Mouse (Mus musculus) limb, embryonic 12.5 days (tissue): ENCODE results near the gene Gm20696. TPM values are rescaled to one million over a fixed set of nuclear protein-coding genes. Genes with fewer than 3 reads are reported as not detected.

Experiments used
- ATAC-seq: fragments of 200-750 bp; cut with Nextera tagmentation; 2 replicates; pipeline ENCODE4 v1.8.0; 2017; ENCODE audit warnings: low read depth, moderate TSS enrichment; ENCODE audit not compliant: insufficient number of reproducible peaks, insufficient read depth, low FRiP score, low TSS enrichment
- H3K27ac ChIP-seq: fragments of 300-500 bp; sonication (generic); 2 replicates; pipeline ENCODE4 v1.5.1; 2016; ENCODE audit warnings: mild to moderate bottlenecking, moderate library complexity
- H3K27me3 ChIP-seq: fragments of 300-500 bp; sonication (generic); 2 replicates; pipeline ENCODE4 v1.6.1; 2016; ENCODE audit warnings: mild to moderate bottlenecking, moderate library complexity
- H3K36me3 ChIP-seq: fragments of 300-500 bp; sonication (generic); 2 replicates; pipeline ENCODE4 v1.6.1; 2016; ENCODE audit warnings: mild to moderate bottlenecking, moderate library complexity
- H3K4me1 ChIP-seq: fragments of 300-500 bp; sonication (generic); replicated peaks from 2 replicates; pipeline ENCODE4 v1.6.1; 2016
- H3K4me2 ChIP-seq: fragments of 300-500 bp; sonication (generic); 2 replicates; pipeline ENCODE4 v1.6.1; 2016; ENCODE audit warnings: mild to moderate bottlenecking, moderate library complexity
- H3K4me3 ChIP-seq: fragments of 300-500 bp; sonication (generic); replicated peaks from 2 replicates; pipeline ENCODE4 v1.5.1; 2016; ENCODE audit warnings: mild to moderate bottlenecking
- H3K9ac ChIP-seq: fragments of 300-500 bp; sonication (generic); replicated peaks from 2 replicates; pipeline ENCODE4 v1.6.1; 2016; ENCODE audit warnings: mild to moderate bottlenecking, moderate library complexity
- H3K9me3 ChIP-seq: fragments of 300-500 bp; sonication (generic); 2 replicates; pipeline ENCODE4 v1.6.1; 2016; ENCODE audit warnings: mild to moderate bottlenecking, moderate library complexity
- WGBS: fragments of 180-500 bp; shearing (Covaris S2); methylation state at CpG from one replicate; pipeline ENCODE4 v1.1.7; 2016; 5-methylcytosine and 5-hydroxymethylcytosine counted together
- polyA plus RNA-seq: library from polyadenylated mRNA; unstranded; fragments of >200 nt; fragmentation: Nextera tagmentation; extraction: Ambion mirVana; gene quantifications from 2 replicates; pipeline ENCODE4 v1.2.1, GENCODE M21; 2016

Gm20696 gene
- polyA plus RNA-seq, 1 experiment from 2014 or later = 7.6 TPM

GRCm38 (mm10) chr6:99663232-99663631, 3.4 kb downstream of the Gm20696 start:
- Histone ChIP-seq H3K9me3 (no peaks in the 10 kb centered on the region), H3K4me1 (peaks cover 20% of the 10 kb centered on the region), H3K4me2 (no peak overlapping the region), H3K27ac (no peak overlapping the region), H3K27me3 (0 out of 2 replicates have a peak, but pooled peaks cover 6% of the 10 kb centered on the region), H3K4me3 (no peak overlapping the region), H3K9ac (no peak overlapping the region), H3K36me3 (no peaks in the 10 kb centered on the region)
- ATAC-seq = no peak
- WGBS = 80% methylated on average over 8 of the region's 8 CpGs

DNA sequence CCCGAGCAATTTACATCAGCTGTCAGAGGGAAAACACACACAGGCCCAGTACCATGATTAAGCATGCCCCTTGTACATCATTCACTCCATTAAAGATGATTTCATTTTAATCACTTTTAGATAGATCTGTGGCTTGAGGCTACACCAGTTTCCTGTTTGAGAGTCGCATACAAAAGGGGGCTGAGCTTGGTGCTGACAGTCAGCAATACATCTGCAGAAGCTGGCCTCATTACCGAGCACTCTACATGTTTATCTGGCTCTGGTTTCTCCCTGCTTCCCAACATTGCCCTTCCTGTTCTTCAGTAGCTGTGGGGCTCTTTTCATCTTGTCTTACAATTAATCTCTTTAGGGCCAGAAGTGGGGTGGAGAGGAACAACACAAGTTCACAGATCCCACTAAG, 6.2 kb downstream of the Gm20696 start:
- Histone ChIP-seq H3K4me1 (peaks cover 15% of the 10 kb centered on the region), H3K9me3 (no peaks in the 10 kb centered on the region), H3K36me3 (no peaks in the 10 kb centered on the region), H3K4me2 (no peak overlapping the region), H3K27me3 (0 out of 2 replicates have a peak, but pooled peaks cover 6% of the 10 kb centered on the region), H3K9ac (no peak overlapping the region), H3K4me3 (no peak overlapping the region), H3K27ac (no peak overlapping the region)
- ATAC-seq = no peak
- 28% methylated on average over 3 of the region's 3 CpGs for WGBS

GRCm38 (mm10) chr6:99658586-99658985, 8.0 kb downstream of the Gm20696 start:
- no peaks in the 10 kb centered on the region for H3K27me3 ChIP-seq
- H3K36me3 ChIP-seq = no peaks in the 10 kb centered on the region
- H3K9ac ChIP-seq = no peak overlapping the region
- H3K4me2 ChIP-seq = no peak overlapping the region
- no peak overlapping the region for H3K4me3 ChIP-seq
- 85% methylated on average over 10 of the region's 10 CpGs for WGBS
- no peaks in the 10 kb centered on the region for H3K9me3 ChIP-seq
- H3K27ac ChIP-seq = no peak overlapping the region
- H3K4me1 ChIP-seq = peaks cover 25% of the 10 kb centered on the region
- no peak for ATAC-seq

GRCm38 (mm10) chr6:99656088-99656487, 10.5 kb downstream of the Gm20696 start:
- H3K4me3 ChIP-seq = no peak overlapping the region
- no peak for ATAC-seq
- no peak overlapping the region for H3K4me2 ChIP-seq
- H3K27me3 ChIP-seq = no peaks in the 10 kb centered on the region
- peaks cover 25% of the 10 kb centered on the region for H3K4me1 ChIP-seq
- H3K9ac ChIP-seq = no peak overlapping the region
- no peaks in the 10 kb centered on the region for H3K36me3 ChIP-seq
- 78% methylated on average over 2 of the region's 2 CpGs for WGBS
- H3K27ac ChIP-seq = no peak overlapping the region
- no peaks in the 10 kb centered on the region for H3K9me3 ChIP-seq

GRCm38 (mm10) chr6:99655488-99655887, 11.1 kb downstream of the Gm20696 start:
- WGBS = 47% methylated on average over 7 of the region's 7 CpGs
- no peak for ATAC-seq
- H3K9me3 ChIP-seq = no peaks in the 10 kb centered on the region

GRCm38 (mm10) chr6:99654343-99654742, 12.3 kb downstream of the Gm20696 start:
- Histone ChIP-seq H3K36me3 (peaks cover 3% of the 10 kb centered on the region; the same call in 1 of the 2 replicates), H3K9me3 (no peaks in the 10 kb centered on the region), H3K4me3 (no peak overlapping the region), H3K27me3 (no peaks in the 10 kb centered on the region), H3K9ac (no peak overlapping the region), H3K4me1 (peaks cover 33% of the 10 kb centered on the region), H3K27ac (peak overlapping the region; percentile 1; the same call in 1 of the 2 replicates), H3K4me2 (no peak overlapping the region)
- 0 out of 2 replicates have a peak, but pooled peaks have one; percentile 37 for ATAC-seq
- WGBS = 16% methylated on average over 5 of the region's 5 CpGs

More at GRCm38 (mm10) chr6:99655488-99655887, 11.1 kb downstream of the Gm20696 start:
- peaks cover under 1% of the 10 kb centered on the region; the same call in 1 of the 2 replicates for H3K36me3 ChIP-seq
- no peak overlapping the region for H3K27ac ChIP-seq
- peaks cover 25% of the 10 kb centered on the region for H3K4me1 ChIP-seq
- no peak overlapping the region for H3K4me3 ChIP-seq
- no peak overlapping the region for H3K4me2 ChIP-seq
- no peak overlapping the region for H3K9ac ChIP-seq
- no peaks in the 10 kb centered on the region for H3K27me3 ChIP-seq

- H3K4me2 ChIP-seq = no peak overlapping the region
- peaks cover 41% of the 10 kb centered on the region for H3K4me1 ChIP-seq
- 85% methylated on average over 2 of the region's 2 CpGs for WGBS
- no peak overlapping the region for H3K27ac ChIP-seq
- H3K9me3 ChIP-seq = no peaks in the 10 kb centered on the region
- no peak for ATAC-seq
- no peaks in the 10 kb centered on the region for H3K27me3 ChIP-seq
- peaks cover 3% of the 10 kb centered on the region; the same call in 1 of the 2 replicates for H3K36me3 ChIP-seq
- H3K9ac ChIP-seq = no peak overlapping the region
- no peak overlapping the region for H3K4me3 ChIP-seq
These were observed 14.3 kb downstream of the Gm20696 start for GRCm38 (mm10) chr6:99652341-99652740.

- no peak overlapping the region for H3K4me3 ChIP-seq
- ATAC-seq = no peak
- no peak overlapping the region for H3K4me2 ChIP-seq
- no peak overlapping the region for H3K9ac ChIP-seq
- peaks cover 31% of the 10 kb centered on the region for H3K4me1 ChIP-seq
- WGBS = 30% methylated on average over 2 of the region's 2 CpGs
- H3K9me3 ChIP-seq = 0 out of 2 replicates have a peak, but pooled peaks cover 6% of the 10 kb centered on the region
- peak overlapping the region; percentile 35; the same call in 1 of the 2 replicates for H3K27ac ChIP-seq
- H3K36me3 ChIP-seq = peaks cover 15% of the 10 kb centered on the region
- H3K27me3 ChIP-seq = no peaks in the 10 kb centered on the region
These were observed 17.3 kb downstream of the Gm20696 start for GRCm38 (mm10) chr6:99649307-99649706.

- no peak overlapping the region for H3K4me3 ChIP-seq
- no peak overlapping the region for H3K4me2 ChIP-seq
- WGBS = 56% methylated on average over 10 of the region's 10 CpGs
- no peak for ATAC-seq
- peaks cover 26% of the 10 kb centered on the region for H3K4me1 ChIP-seq
- peaks cover 22% of the 10 kb centered on the region for H3K36me3 ChIP-seq
- H3K27ac ChIP-seq = no peak overlapping the region
- 0 out of 2 replicates have a peak, but pooled peaks cover 6% of the 10 kb centered on the region for H3K9me3 ChIP-seq
- no peaks in the 10 kb centered on the region for H3K27me3 ChIP-seq
- H3K9ac ChIP-seq = no peak overlapping the region
These were observed 20.3 kb downstream of the Gm20696 start for GRCm38 (mm10) chr6:99646344-99646743.

GRCm38 (mm10) chr6:99644876-99645275, 21.7 kb downstream of the Gm20696 start:
- Histone ChIP-seq H3K9me3 (0 out of 2 replicates have a peak, but pooled peaks cover 6% of the 10 kb centered on the region), H3K27ac (no peak overlapping the region), H3K4me3 (no peak overlapping the region), H3K4me2 (no peak overlapping the region), H3K27me3 (no peaks in the 10 kb centered on the region), H3K9ac (no peak overlapping the region), H3K4me1 (peaks cover 23% of the 10 kb centered on the region), H3K36me3 (peaks cover 20% of the 10 kb centered on the region)
- 85% methylated on average over 5 of the region's 5 CpGs for WGBS
- ATAC-seq = no peak

DNA sequence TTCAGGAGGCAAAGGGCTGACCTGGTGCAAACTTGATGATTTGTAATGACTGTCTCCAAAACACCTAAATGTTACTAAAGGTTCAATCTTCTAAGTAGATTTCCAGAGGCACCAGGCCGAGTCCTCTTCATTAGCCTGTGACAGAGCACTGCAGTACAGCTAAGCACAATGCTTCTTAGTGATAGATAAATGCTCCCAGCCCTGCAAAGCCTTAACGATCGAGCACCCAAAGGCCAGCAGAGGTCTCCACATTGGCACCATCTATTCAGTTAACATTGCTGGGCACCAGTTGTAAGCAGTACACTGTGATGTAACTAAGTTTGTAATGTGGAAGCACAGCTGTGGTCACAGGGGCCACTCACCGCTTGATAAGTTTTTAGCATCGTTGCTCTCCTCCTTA, 22.2 kb downstream of the Gm20696 start:
- H3K4me1 ChIP-seq = peaks cover 18% of the 10 kb centered on the region
- no peak overlapping the region for H3K4me2 ChIP-seq
- 0 out of 2 replicates have a peak, but pooled peaks cover 6% of the 10 kb centered on the region for H3K9me3 ChIP-seq
- no peak overlapping the region for H3K9ac ChIP-seq
- no peak for ATAC-seq
- peaks cover 25% of the 10 kb centered on the region for H3K36me3 ChIP-seq
- WGBS = 82% methylated on average over 5 of the region's 5 CpGs
- H3K27ac ChIP-seq = no peak overlapping the region
- no peak overlapping the region for H3K4me3 ChIP-seq
- H3K27me3 ChIP-seq = no peaks in the 10 kb centered on the region
